Mouse (Mus musculus) bone marrow, adult 2 months (tissue): ENCODE results near the gene Erc2.

Source experiments
- CTCF ChIP-seq: fragments of 200-500 bp; IDR thresholded peaks from 2 replicates; pipeline ENCODE4 v1.5.1; 2011; ENCODE audit warnings: low read length, control low read depth; ENCODE audit not compliant: control insufficient read depth, insufficient read depth
- POLR2A ChIP-seq: fragments of 200-500 bp; IDR thresholded peaks from 2 replicates; pipeline ENCODE4 v1.6.1; 2011; ENCODE audit warnings: low read depth, mild to moderate bottlenecking, control low read depth, low read length, borderline replicate concordance; ENCODE audit not compliant: control insufficient read depth

DNA sequence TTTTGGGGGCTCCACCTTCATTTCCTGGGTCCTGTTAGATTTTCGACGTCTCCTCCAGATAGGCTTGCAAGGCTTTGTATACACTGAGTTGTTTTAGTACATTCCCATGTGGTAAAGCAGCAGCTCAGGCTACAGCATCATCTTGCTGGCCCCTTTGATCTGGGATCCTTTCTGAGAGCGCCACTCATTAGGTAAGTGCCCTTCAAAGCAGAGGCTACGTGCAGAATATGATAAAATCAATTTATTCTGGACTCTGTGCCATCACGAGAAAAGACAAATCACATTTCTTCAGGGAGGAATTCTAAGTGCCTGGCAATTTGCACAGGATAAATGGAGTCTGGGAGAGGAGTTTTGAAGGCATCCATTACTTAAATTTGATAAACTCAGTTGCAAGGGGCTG is 525.0 kb downstream of the Erc2 start:
- no peak for TF ChIP-seq CTCF
- no peak for TF ChIP-seq POLR2A
